Mouse (Mus musculus) C2C12 (cell line): ENCODE data around the gene Vps13d. TPM values are rescaled to one million over a fixed set of nuclear protein-coding genes. Genes with fewer than 3 reads are reported as not detected.

Experiments
- H3K27me3 ChIP-seq: one replicate; pipeline ENCODE4 v1.6.1; 2011; ENCODE audit not compliant: control insufficient read depth, insufficient read depth, insufficient read length
- H3K36me3 ChIP-seq: one replicate; pipeline ENCODE4 v1.6.1; 2011; ENCODE audit not compliant: control insufficient read depth, insufficient read depth
- H3K4me3 ChIP-seq: one replicate; pipeline ENCODE4 v1.5.1; 2011; ENCODE audit warnings: mild to moderate bottlenecking, control low read depth; ENCODE audit not compliant: poor library complexity, insufficient read depth, severe bottlenecking
- H3K79me2 ChIP-seq: one replicate; pipeline ENCODE4 v1.6.1; 2011; ENCODE audit not compliant: control insufficient read depth, insufficient read depth
- H3K79me3 ChIP-seq: one replicate; pipeline ENCODE4 v1.6.1; 2011; ENCODE audit warnings: low read depth, control low read depth
- H3ac ChIP-seq: one replicate; pipeline ENCODE3; 2011; ENCODE audit warnings: low read depth; ENCODE audit not compliant: control insufficient read depth, insufficient read length
- CEBPB ChIP-seq: IDR thresholded peaks from one replicate; pipeline ENCODE4 v1.6.1; 2011; ENCODE audit warnings: low read depth, mild to moderate bottlenecking, control low read depth, moderate library complexity
- CTCF ChIP-seq: IDR thresholded peaks from one replicate; pipeline ENCODE4 v1.5.1; 2011; ENCODE audit not compliant: control insufficient read depth, insufficient read depth, insufficient read length
- FOSL1 ChIP-seq: IDR thresholded peaks from one replicate; pipeline ENCODE4 v1.8.0; 2011; ENCODE audit warnings: mild to moderate bottlenecking, low read length; ENCODE audit not compliant: poor library complexity, insufficient read depth, severe bottlenecking
- MAX ChIP-seq: IDR thresholded peaks from one replicate; pipeline ENCODE4 v1.6.1; 2011; ENCODE audit warnings: mild to moderate bottlenecking, control low read depth
- MYOD1 ChIP-seq: IDR thresholded peaks from one replicate; pipeline ENCODE4 v1.6.1; 2011; ENCODE audit warnings: low read depth; ENCODE audit not compliant: control insufficient read depth, insufficient read length
- MYOG ChIP-seq: IDR thresholded peaks from one replicate; pipeline ENCODE4 v1.6.1; 2011; ENCODE audit not compliant: control insufficient read depth, insufficient read length; ENCODE audit errors: extremely low read depth
- USF1 ChIP-seq: IDR thresholded peaks from one replicate; pipeline ENCODE4 v1.6.1; 2011; ENCODE audit warnings: low read depth, mild to moderate bottlenecking, control low read depth, moderate library complexity
- polyA plus RNA-seq: library from polyadenylated mRNA; unstranded; fragments of >200 nt; fragmentation: generic; extraction: Trizol; gene quantifications from one replicate; pipeline ENCODE4 v1.2.1, GENCODE M21; 2012; ENCODE audit warnings: missing spikeins

The Vps13d gene
- polyA plus RNA-seq, 1 experiment: 6.0 TPM

GRCm38 (mm10) chr4:144999572-144999880, 195.3 kb downstream of the Vps13d start:
- H3K27me3 ChIP-seq: no peaks in the 10 kb centered on the region

GRCm38 (mm10) chr4:144998808-144999571, 195.8 kb downstream of the Vps13d start:
- Histone ChIP-seq H3K4me3 (no peak overlapping the region), H3K79me2 (no peaks in the 10 kb centered on the region), H3K36me3 (no peaks in the 10 kb centered on the region), H3ac (no peak overlapping the region), H3K27me3 (no peaks in the 10 kb centered on the region), H3K79me3 (no peaks in the 10 kb centered on the region)
- TF ChIP-seq USF1 (no peak), MYOG (no peak), MAX (no peak), CTCF (no peak), MYOD1 (no peak), CEBPB (no peak), FOSL1 (no peak)

More at GRCm38 (mm10) chr4:144999572-144999880, 195.3 kb downstream of the Vps13d start:
- Histone ChIP-seq H3K79me2 (no peaks in the 10 kb centered on the region), H3ac (no peak overlapping the region), H3K36me3 (no peaks in the 10 kb centered on the region), H3K79me3 (no peaks in the 10 kb centered on the region), H3K4me3 (no peak overlapping the region)
- no peak for TF ChIP-seq MYOG
- no peak for TF ChIP-seq CEBPB
- TF ChIP-seq MAX: no peak
- TF ChIP-seq USF1: no peak
- TF ChIP-seq MYOD1: no peak
- no peak for TF ChIP-seq CTCF
- TF ChIP-seq FOSL1: no peak

- TF ChIP-seq CTCF (no peak), USF1 (no peak), CEBPB (peak; percentile 47), MYOG (no peak), FOSL1 (peak; percentile 78), MYOD1 (no peak), MAX (peak; percentile 6)
- Histone ChIP-seq H3ac (no peak overlapping the region), H3K4me3 (no peak overlapping the region), H3K27me3 (no peaks in the 10 kb centered on the region), H3K79me3 (no peaks in the 10 kb centered on the region), H3K79me2 (no peaks in the 10 kb centered on the region), H3K36me3 (no peaks in the 10 kb centered on the region)
Measured at GRCm38 (mm10) chr4:144997887-144998658, 196.7 kb downstream of the Vps13d start.

- no peak for TF ChIP-seq MYOD1
- TF ChIP-seq FOSL1: no peak
- TF ChIP-seq USF1: no peak
- no peak for TF ChIP-seq MYOG
- no peak for TF ChIP-seq CTCF
- TF ChIP-seq CEBPB: no peak
- no peak for TF ChIP-seq MAX
- no peaks in the 10 kb centered on the region for H3K27me3 ChIP-seq
Measured at GRCm38 (mm10) chr4:144996996-144997820, 197.6 kb downstream of the Vps13d start.

GRCm38 (mm10) chr4:144995826-144996225, 199.0 kb downstream of the Vps13d start:
- H3ac ChIP-seq: no peak overlapping the region
- no peaks in the 10 kb centered on the region for H3K27me3 ChIP-seq
- H3K79me3 ChIP-seq: no peaks in the 10 kb centered on the region
- no peak overlapping the region for H3K4me3 ChIP-seq
- H3K79me2 ChIP-seq: no peaks in the 10 kb centered on the region
- TF ChIP-seq MYOG (no peak), CEBPB (no peak), MAX (no peak), CTCF (no peak), FOSL1 (no peak), MYOD1 (no peak), USF1 (no peak)
- H3K36me3 ChIP-seq: no peaks in the 10 kb centered on the region

More at GRCm38 (mm10) chr4:144996996-144997820, 197.6 kb downstream of the Vps13d start:
- H3K4me3 ChIP-seq: no peak overlapping the region
- H3K79me2 ChIP-seq: no peaks in the 10 kb centered on the region
- H3K79me3 ChIP-seq: no peaks in the 10 kb centered on the region
- H3K36me3 ChIP-seq: no peaks in the 10 kb centered on the region
- H3ac ChIP-seq: no peak overlapping the region
